ENCODE assay signal across 28 mouse cellular contexts in genomic region chr14:73550732-73551131, GRCm38 (mm10). TPM values are rescaled to one million over a fixed set of nuclear protein-coding genes. Genes with fewer than 3 reads are reported as not detected.
A peak's percentile ranks its signal among the peaks of the same experiment; 100 is the strongest.
DNase-seq lines count a peak whose midpoint lies in the region; ATAC-seq and TF ChIP-seq lines count a peak whose summit lies in the region.
"Had no signal": no experiment of that assay in that cellular context is flagged by ENCODE, and none has a peak within 500 bp of the region (broad histone marks: within the 10 kb centered on the region; RNA-seq: fewer than 3 reads in every experiment).

No protein-coding gene starts in this region.

- no peak for DNase-seq in frontal cortex, postnatal 36 days (ENCODE audit: low spot score in 2 of 2)
- DNase-seq in Muller cell, postnatal 12 days (ENCODE audit: inconsistent ontology term) = peak; percentile 57
- peak; percentile 49 for DNase-seq in testis, postnatal 10 days (ENCODE audit: low spot score)
- DNase-seq in left cerebral cortex, adult 8-10 months (ENCODE audit: low spot score in 2 of 2) = no peak
- DNase-seq in hindbrain, postnatal 0 days (ENCODE audit: low spot score) = no peak
- DNase-seq: adrenal gland, adult 2 months; adrenal gland, postnatal 36 days; cerebellum, adult 11-12 months; cerebellum, postnatal 10 days; heart, adult 2 months; heart, postnatal 4 days; left cerebral cortex, postnatal 4 days; lung, adult 2 months; lung, postnatal 10 days; right cerebral cortex, postnatal 4 days; thymus, postnatal 25 days had no signal

- H3K27me3 ChIP-seq in midbrain, embryonic 12.5 days = no peaks in the 10 kb centered on the region
- H3K27me3 ChIP-seq in midbrain, embryonic 15.5 days (replicated peaks) = no peaks in the 10 kb centered on the region
- 0 out of 2 replicates have a peak, but pooled peaks cover 3% of the 10 kb centered on the region for H3K27me3 ChIP-seq in hindbrain, postnatal 0 days (ENCODE audit: insufficient read depth, low read length)
- H3K27me3 ChIP-seq: forebrain, embryonic 12.5 days; heart, embryonic 12.5 days; hindbrain, embryonic 13.5 days; midbrain, embryonic 13.5 days had no signal

- no peak overlapping the region for H3K4me2 ChIP-seq in midbrain, embryonic 12.5 days (replicated peaks)
- no peak overlapping the region for H3K4me2 ChIP-seq in midbrain, embryonic 15.5 days
- no peak overlapping the region for H3K4me2 ChIP-seq in hindbrain, postnatal 0 days (ENCODE audit: low read depth, low read length)
- H3K4me2 ChIP-seq: forebrain, embryonic 12.5 days; heart, embryonic 12.5 days; hindbrain, embryonic 13.5 days; midbrain, embryonic 13.5 days had no signal

- 36% methylated on average over 8 of the region's 8 CpGs for WGBS in midbrain, embryonic 12.5 days
- 36% methylated on average over 8 of the region's 8 CpGs for WGBS in midbrain, embryonic 15.5 days
- 26% methylated on average over 8 of the region's 8 CpGs for WGBS in hindbrain, postnatal 0 days

- TF ChIP-seq CTCF in hindbrain, postnatal 0 days (IDR thresholded peaks at IDR 0.05; ENCODE audit: low read depth) = no peak

- no peak overlapping the region for H3K27ac ChIP-seq in midbrain, embryonic 12.5 days (replicated peaks)
- no peak overlapping the region for H3K27ac ChIP-seq in midbrain, embryonic 15.5 days
- H3K27ac ChIP-seq in hindbrain, postnatal 0 days = no peak overlapping the region
- H3K27ac ChIP-seq: forebrain, embryonic 12.5 days; heart, adult 2 months; hindbrain, embryonic 13.5 days; liver, embryonic 14.5 days; macrophage; midbrain, embryonic 13.5 days had no signal

- peaks cover 9% of the 10 kb centered on the region for H3K4me1 ChIP-seq in midbrain, embryonic 12.5 days
- H3K4me1 ChIP-seq in midbrain, embryonic 15.5 days = peaks cover 19% of the 10 kb centered on the region
- 0 out of 2 replicates have a peak, but pooled peaks cover 7% of the 10 kb centered on the region for H3K4me1 ChIP-seq in hindbrain, postnatal 0 days (ENCODE audit: insufficient read depth, low read length)

- H3K4me3 ChIP-seq in midbrain, embryonic 12.5 days = no peak overlapping the region
- H3K4me3 ChIP-seq in midbrain, embryonic 15.5 days = no peak overlapping the region
- H3K4me3 ChIP-seq in hindbrain, postnatal 0 days (ENCODE audit: low read length) = no peak overlapping the region
- H3K4me3 ChIP-seq: erythroblast, embryonic 14.5 days; forebrain, embryonic 12.5 days; heart, adult 2 months; heart, embryonic 12.5 days; hindbrain, embryonic 13.5 days; midbrain, embryonic 13.5 days had no signal

- peaks cover 5% of the 10 kb centered on the region for H3K36me3 ChIP-seq in midbrain, embryonic 12.5 days
- no peaks in the 10 kb centered on the region for H3K36me3 ChIP-seq in midbrain, embryonic 15.5 days (replicated peaks)
- no peaks in the 10 kb centered on the region for H3K36me3 ChIP-seq in hindbrain, postnatal 0 days (ENCODE audit: insufficient read depth, low read length)
- H3K36me3 ChIP-seq: midbrain, embryonic 13.5 days had no signal

- H3K9me3 ChIP-seq in midbrain, embryonic 12.5 days = no peaks in the 10 kb centered on the region
- no peaks in the 10 kb centered on the region for H3K9me3 ChIP-seq in midbrain, embryonic 15.5 days
- no peaks in the 10 kb centered on the region for H3K9me3 ChIP-seq in hindbrain, postnatal 0 days (ENCODE audit: low read length)
- H3K9me3 ChIP-seq: forebrain, embryonic 12.5 days; heart, embryonic 12.5 days; hindbrain, embryonic 13.5 days; midbrain, embryonic 13.5 days had no signal

- H3K9ac ChIP-seq in midbrain, embryonic 12.5 days (replicated peaks) = 0 out of 2 replicates have a peak overlapping the region, but pooled peaks have one; percentile 2
- H3K9ac ChIP-seq in midbrain, embryonic 15.5 days = no peak overlapping the region
- H3K9ac ChIP-seq in hindbrain, postnatal 0 days (replicated peaks; ENCODE audit: low read length) = no peak overlapping the region
- H3K9ac ChIP-seq: forebrain, embryonic 12.5 days; heart, embryonic 12.5 days; hindbrain, embryonic 13.5 days; liver, embryonic 14.5 days; midbrain, embryonic 13.5 days had no signal

- peak; percentile 31; the same call in 1 of the 2 replicates for ATAC-seq in frontal cortex, adult (ENCODE audit: low TSS enrichment)
- no peak for ATAC-seq in midbrain, embryonic 12.5 days (ENCODE audit: low FRiP score, low read depth)
- ATAC-seq in midbrain, embryonic 15.5 days (replicated peaks) = no peak
- no peak for ATAC-seq in hindbrain, postnatal 0 days
- ATAC-seq: activated CD4-positive, CD25-positive, alpha-beta regulatory T cell, adult 4 months; intestine, postnatal 0 days; midbrain, embryonic 13.5 days had no signal

RNA-seq across cellular contexts. Expression of gene Nudt15, which starts 2.7 kb away (rescaled TPM):
- polyA plus RNA-seq in midbrain, embryonic 12.5 days (2016; fragmentation: Nextera tagmentation; extraction: Ambion mirVana) = 9.9 and 11.2 TPM in 2 replicates
- polyA plus RNA-seq in midbrain, embryonic 15.5 days (2015; fragmentation: Nextera tagmentation; extraction: Ambion mirVana) = 7.1 and 8.2 TPM in 2 replicates
- 1 to 10 TPM; 5.4 to 9.9 (median 8.4) TPM for total RNA-seq in left cerebral cortex, adult 8-10 months (2022)
- 5.3 and 6.3 TPM in 2 replicates for total RNA-seq in hindbrain, postnatal 0 days (2014; rRNA removed)
- polyA plus RNA-seq in hindbrain, postnatal 0 days (2015; fragmentation: Nextera tagmentation; extraction: Ambion mirVana) = 10.2 and 10.3 TPM in 2 replicates

RNA-seq across cellular contexts. Expression of gene Sucla2, which starts 25.6 kb away (rescaled TPM):
- 94.3 and 98.4 TPM in 2 replicates for polyA plus RNA-seq in midbrain, embryonic 12.5 days (2016; fragmentation: Nextera tagmentation; extraction: Ambion mirVana)
- polyA plus RNA-seq in midbrain, embryonic 15.5 days (2015; fragmentation: Nextera tagmentation; extraction: Ambion mirVana) = 109 and 111 TPM in 2 replicates
- 100 to 1,000 TPM; 146 to 162 (median 151) TPM for total RNA-seq in left cerebral cortex, adult 8-10 months (2022)
- 65.4 and 73.9 TPM in 2 replicates for total RNA-seq in hindbrain, postnatal 0 days (2014; rRNA removed)
- 157 and 160 TPM in 2 replicates for polyA plus RNA-seq in hindbrain, postnatal 0 days (2015; fragmentation: Nextera tagmentation; extraction: Ambion mirVana)

RNA-seq across cellular contexts. Expression of gene Med4, which starts 40.9 kb away (rescaled TPM):
- polyA plus RNA-seq in midbrain, embryonic 12.5 days (2016; fragmentation: Nextera tagmentation; extraction: Ambion mirVana) = 87.6 and 93.7 TPM in 2 replicates
- 82.8 and 91.5 TPM in 2 replicates for polyA plus RNA-seq in midbrain, embryonic 15.5 days (2015; fragmentation: Nextera tagmentation; extraction: Ambion mirVana)
- total RNA-seq in left cerebral cortex, adult 8-10 months (2022) = 10 to 100 TPM; 28.2 to 32.6 (median 29.4) TPM
- 19.4 and 20.8 TPM in 2 replicates for total RNA-seq in hindbrain, postnatal 0 days (2014; rRNA removed)
- 77.1 and 79.1 TPM in 2 replicates for polyA plus RNA-seq in hindbrain, postnatal 0 days (2015; fragmentation: Nextera tagmentation; extraction: Ambion mirVana)

Comparison
In these comparisons a context has a peak if more than half of its experiments do, and no peak if none do; other contexts are left out.
1. DNase-seq: peak in Muller cell, postnatal 12 days (single experiment) and testis, postnatal 10 days (single experiment); none in frontal cortex, postnatal 36 days (0 of 2), left cerebral cortex, adult 8-10 months (0 of 2) and hindbrain, postnatal 0 days (single experiment).